Mouse (Mus musculus) kidney, adult 8-10 months (tissue): ENCODE measurements at regions not wholly inside any gene's neighbourhood (a gene's known extent, or its start where the extent isn't known, plus 50 kb on each side); places are given as distances from the start of the nearest gene placed in this dataset.
A peak's percentile ranks its signal among the peaks of the same experiment; 100 is the strongest.

Experiments
- DNase-seq, 2 experiments: peaks; one replicate each; pipeline ENCODE4 v3.0.0; 2022

DNA sequence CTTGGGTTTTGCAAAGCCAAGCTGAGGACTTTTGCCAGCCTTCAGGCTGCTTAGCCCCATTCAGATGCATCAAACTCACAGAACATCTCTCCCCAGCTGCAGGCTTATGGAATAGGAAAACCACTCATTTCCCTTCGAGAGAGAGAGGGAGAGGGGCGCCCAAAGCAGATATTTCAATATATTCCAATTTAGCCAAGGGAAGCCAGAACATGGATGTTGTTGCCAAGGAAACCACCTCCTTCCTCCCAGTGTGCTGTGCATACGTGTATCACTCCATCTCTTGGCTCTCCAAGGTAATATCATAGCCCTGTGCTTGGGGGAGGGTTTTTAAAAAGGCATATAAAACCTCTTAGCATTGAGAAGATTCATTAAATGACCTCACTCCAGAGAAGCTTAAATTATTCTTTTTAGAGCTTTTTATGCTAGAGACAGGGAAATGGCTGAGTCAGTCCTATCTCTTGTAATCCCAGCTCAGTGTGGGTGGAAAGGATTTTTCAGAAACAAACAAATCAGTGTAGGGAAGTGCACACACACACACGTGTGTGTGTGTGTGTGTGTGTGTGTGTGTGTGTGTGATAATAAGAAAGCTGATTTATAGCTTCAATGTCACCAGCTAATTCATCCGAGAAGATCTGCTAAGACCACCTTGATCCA, 245.1 kb downstream of the Rps24 start:
- DNase-seq = no peak

DNA sequence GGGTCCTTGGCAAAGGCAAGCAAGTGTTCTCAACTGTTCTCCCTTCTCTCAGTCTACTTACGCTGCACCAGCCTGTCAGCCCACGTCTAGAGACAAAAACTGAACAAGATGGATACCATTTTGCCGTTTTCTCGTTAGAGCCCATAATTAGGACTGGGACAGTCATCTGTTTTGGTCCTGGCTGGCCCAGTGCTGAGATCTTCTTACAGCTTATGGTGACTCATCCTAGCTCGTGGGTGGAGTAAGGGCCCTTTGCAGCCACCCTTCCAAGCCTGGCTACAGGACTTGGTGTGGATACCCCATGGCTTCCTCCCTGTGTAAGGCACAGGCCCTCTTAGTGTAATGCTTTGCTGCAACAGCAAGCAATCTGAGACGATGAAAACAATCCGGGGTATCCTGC, 246.4 kb downstream of the Rps24 start:
- no peak for DNase-seq

DNA sequence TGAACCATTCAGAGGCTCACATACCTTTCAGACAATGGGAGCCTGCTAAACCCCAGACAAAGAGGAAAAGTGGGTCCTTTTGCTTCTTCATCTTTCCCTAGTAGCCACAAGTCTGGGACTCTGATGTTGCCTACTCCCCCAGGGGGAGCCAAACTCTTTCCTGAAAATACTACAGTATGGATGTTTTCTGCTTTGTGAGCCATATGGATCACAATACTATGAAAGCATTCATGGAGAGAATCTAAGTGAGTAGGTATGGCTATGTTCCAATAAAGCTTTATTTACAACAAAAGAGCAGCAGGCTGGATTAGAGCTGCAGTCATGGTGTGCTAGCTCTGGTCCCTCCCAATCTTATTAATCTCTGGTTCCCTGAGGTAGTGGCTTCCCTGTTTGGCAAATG, 251.9 kb downstream of the Rps24 start:
- no peak for DNase-seq

DNA sequence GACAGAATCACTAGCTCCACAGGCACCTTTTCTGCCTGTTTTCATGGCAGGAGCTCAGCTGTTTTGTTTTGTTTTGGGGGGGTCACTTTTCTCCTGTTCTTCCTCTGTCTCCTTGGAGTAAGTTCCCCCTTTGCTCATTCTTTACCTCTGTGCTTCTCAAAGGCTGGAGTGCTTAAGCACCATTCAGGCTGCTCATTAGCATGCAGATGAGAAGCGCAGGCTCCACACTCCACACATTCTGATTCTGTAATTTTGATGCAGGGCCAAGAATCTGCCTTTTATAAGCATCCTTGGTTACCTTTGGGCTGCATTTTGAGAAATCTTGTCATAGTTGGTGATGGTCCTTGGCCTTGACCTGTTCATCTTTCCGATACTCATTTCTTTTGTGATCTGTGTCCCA, 257.5 kb downstream of the Rps24 start:
- no peak for DNase-seq

DNA sequence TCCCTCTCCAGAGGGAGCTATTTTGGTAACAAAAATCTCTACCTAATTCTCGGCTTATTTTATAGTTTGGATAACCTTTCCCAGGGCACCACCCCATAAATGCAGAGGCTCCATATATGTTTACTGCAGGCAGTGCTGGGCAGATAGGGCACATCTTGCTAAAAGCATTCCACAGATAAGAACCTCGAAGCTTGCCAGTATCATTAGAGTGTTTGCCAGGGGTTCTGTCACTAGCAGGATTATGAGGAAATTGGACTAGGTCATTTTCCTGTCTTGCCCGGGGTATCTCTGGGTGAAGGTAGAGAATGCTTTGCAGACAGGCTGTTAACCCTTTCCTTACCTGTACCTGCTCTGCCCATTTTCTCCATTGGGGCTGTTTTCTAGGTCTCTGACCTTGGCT, 258.8 kb downstream of the Rps24 start:
- no peak for DNase-seq

DNA sequence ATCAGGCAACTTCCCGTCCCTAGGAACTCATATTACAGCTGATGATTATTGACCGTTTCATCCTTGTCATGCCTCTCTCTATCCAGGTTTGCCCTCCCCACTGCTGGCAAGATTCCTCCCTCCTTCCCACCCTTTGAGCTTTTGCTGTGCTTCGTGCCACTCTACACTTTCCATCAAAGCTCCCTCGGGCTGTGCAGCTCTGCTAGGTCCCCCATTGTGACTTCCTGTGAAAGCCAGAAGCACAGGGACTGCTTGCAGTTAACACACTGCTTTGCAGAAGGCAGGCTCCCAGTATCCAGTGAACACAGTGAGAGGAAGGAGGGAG, 260.5 kb downstream of the Rps24 start:
- DNase-seq = no peak

DNA sequence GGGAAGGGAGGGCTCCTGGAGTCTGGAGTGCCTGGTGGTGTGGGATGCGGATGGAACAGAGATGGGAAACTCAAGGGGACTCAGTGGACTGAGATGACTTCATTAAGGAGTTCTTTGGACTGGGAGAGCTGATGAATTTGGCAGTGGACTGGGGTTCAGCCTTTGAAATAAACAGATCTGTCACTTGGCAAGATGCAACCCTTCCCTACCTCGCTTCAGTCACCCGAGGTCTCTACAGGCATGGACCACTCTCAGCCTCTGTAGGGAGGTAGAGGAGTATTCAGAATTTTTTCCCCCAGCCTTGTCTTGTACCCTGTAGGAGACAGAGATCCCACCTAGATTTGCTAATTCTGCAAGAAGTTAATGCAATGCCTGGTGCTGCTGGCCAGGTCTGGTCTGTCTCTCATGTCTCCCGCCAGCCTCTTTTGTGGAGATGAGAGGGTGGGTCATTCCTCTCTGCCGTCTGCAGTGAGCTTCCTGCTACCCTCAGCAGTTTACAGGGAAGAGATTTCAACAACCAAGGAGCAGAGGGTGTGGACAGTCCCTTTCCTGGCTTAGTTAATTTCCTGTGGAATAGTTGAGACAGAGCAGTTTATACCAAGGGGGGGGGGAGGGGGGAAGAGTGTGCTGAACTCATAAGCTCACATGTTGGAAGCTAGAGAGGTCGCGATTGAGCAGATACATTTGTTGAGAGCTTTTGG, 261.0 kb downstream of the Rps24 start:
- peak; percentile 11 to 33 for DNase-seq

DNA sequence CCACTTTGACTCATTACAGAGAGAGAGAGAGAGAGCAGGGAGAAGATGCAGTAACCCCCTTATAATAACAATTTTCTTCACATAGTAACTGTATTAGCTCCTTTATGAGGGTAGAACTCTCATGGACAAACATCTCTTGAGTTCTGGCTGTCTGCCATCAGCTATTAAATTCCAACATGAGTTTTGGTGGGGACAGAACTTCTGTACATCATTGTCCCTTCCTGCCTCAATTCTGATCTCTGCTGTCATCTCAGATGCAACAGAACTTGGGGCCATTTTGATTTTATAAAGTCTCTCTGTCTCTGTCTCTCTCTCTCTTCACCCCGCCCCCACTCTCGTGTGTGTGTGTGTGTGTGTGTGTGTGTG, 261.6 kb downstream of the Rps24 start:
- no peak for DNase-seq

DNA sequence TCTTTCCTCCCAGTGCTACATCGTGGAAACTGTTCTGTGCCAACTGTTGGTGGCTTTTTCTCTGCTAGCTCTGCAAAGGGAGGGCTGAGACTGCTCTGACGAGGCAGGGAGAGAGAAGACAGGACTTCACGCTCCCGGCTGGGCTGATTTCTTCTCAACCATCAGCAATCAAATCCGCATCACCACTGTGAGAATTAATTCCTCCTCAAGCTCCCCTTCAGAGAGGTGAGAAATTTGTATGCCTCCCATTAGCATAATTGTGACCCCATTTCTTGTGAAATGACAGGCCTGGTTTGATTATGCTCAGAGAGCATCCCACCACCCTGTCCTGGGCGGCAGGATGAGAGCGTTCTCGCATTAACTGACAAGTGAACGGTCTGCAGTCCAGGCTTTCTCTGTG, 262.4 kb downstream of the Rps24 start:
- DNase-seq = no peak

DNA sequence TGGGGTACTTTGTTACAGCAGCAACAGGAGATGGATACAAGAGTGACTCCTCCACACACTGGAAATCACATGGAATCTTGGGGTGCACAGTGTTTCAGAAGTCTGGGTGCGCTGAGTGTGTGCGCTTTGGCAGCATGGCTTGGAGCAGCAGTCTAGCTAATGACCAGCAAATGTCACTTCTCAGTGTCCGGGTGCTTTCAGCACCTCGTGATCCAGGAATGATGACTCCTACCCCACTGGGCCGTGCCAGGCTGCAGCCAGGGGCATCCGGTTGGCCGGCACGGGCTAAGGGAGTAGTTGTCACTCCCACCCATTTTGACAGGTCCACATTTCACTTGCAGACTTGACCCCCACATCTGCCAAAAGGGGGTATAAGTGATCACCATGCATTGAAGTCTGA, 264.3 kb downstream of the Rps24 start:
- DNase-seq = no peak

DNA sequence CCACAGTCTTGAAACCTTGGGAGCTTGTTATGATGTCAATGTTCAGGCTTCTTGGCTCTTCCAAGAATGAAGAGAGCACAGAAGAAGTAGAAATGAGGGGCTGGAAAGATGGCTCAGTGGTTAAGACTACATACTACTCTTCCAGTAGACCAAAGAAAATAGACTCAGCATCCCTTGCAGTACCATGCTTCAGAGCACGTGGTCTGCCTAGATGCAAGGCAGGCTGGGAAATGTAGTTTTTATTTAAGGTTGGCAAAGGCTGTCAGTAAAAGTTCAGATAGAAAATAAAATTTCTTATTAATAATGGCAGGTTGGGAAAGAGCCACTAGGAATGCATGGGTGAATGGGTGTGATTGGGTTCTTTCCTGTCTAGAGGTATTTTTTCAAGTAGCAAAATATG, 267.8 kb downstream of the Rps24 start:
- DNase-seq = no peak

DNA sequence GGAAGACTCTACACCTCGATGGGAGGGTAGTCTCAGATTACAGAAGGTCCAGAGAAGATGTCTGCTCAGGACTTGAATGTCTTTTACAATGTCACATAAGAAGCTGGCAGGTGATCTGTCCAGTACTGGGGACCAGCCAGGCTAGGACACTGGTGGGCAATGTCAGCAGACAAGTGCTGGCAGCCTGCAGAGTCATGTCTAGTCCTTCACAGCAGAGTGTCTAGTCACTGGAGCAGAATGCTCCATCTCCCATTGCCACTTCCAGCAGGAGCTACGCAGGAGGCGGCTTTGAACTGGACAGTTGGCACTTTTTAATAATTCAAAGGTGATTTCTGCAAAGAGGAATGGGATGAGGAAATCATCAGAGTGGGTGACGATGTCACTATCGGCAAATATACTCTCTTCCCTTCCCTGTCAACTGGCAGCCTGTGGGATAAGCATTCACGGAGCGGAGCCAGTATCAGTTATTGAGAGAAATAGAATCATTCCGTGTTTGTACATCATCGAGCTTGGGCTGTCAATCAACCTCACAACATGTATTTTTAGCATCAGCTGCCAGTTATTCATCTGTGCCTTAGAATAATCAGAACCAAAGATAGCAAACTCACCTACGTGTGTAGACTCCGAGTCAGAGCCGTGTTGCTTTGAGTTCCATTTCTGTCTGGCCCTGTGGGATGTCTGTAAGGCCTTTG, 268.6 kb downstream of the Rps24 start:
- no peak for DNase-seq

DNA sequence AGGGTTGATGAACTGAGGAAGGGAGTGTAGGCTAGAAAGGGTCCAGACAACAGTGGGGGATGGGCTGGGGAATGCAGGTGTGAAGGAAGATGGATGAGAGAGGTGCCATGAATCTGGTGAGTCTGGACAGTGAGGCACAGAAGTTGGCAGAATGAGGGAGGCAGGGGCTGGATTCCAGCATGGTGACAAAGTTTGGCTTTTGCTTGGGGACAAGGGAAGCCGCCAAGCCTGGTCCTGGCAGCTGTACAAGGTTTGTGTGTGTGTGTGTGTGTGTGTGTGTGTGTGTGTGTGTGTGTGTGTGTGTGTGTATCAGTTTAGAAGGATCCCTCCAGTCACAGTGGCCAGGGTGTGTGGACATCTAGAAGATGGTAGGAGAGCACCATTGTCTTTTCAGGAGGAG, 270.4 kb downstream of the Rps24 start:
- no peak for DNase-seq

DNA sequence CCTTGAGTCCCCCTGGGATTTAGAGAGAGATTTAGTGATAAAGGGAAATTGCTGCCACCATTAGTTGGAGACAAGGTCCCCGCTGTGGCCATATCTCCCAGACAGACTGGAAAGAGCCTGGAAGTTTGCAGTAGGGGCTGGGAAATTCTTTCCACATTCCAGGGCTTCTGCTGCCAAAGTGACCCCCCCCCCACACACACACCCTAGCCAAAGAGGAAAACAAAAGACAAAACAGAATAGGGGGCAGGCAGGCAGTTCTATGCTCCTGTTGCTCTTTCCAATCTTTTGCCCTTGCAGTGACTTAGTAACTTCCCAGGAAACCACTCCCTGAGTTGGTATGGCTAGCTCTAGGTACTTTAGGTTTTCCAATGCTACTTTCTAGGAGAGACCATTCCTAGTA, 270.9 kb downstream of the Rps24 start:
- DNase-seq = no peak

DNA sequence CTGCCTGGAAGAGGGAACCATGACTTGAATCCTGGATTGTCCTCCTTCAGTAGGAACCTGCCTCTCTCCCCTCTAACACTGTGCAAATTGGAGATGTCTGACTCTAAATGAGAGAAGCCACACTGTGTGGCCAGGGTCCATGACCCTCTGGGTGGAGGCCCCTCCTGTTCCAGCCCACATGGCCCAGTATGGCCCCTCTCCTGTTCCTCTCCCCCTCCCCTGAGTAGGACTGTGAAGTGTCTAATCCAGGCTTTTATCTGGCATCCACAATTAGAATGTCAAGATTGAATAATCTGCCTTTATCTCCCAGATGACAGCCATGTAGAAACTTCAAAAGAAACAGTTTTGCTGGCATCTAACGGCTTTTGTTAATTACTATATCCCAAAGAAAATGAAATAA, 274.0 kb downstream of the Rps24 start:
- DNase-seq = no peak

DNA sequence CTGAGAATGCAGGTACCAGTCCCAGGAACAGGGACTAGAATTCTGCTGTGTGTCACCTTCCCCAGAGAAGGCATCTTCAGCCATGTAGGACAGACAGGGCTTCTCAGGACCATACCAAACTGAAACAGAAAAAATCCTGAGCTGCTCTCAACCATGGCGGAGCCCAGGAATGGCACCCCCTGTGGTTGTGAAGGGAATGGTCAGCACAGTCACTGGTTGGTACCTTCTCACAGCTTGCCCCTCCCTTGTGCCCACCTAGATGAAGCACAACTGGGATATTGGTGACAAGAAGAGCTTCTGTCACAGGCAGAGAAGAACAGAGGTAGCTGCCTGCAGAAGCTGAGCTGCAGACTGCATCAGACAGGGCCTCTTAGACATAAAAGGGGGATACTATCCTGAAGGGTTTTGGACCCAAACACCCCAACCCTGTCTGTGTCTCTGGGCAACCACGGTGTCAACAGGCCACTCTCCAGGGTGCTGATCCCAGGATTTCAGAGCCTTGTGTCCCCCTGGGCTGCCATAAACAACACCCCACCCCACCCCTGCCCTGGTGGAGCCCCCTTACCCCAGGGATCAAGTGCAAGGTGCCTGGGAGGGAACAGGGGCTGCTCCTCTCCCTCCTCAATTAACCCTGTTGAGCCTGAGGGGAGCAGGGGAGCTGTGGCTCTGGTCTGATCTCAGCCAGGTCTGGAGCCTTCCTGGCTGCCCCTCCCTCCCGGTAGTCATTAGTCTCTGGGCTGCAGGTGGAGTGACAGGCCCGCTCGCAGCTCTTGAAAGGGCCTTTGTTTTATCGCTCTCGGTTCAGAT, 275.7 kb downstream of the Rps24 start:
- DNase-seq = no peak

DNA sequence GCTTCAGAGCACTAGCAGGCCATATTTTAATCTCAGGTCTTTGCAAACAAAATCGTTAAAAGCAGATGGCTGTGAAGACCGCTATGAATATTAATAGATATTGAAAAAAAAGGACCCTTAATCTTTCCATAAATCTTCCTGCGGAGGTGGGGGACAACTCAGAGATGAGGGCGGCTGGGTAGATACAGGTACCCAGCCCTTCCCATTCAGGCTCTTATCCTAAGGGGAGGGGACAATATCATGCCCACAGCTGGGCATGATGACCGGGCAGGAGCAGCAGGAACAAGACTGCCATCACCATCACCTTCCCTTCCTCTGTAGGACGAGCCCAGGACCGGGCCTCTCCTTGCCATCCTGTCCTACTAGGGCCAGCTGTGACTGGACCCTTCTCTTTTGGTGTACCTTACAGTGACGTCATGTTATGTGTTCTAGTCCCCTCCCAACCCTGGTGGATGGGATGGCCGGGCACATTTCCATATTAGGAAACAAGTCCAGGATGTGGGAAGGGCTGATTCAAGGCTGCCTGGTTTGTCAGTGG, 276.4 kb downstream of the Rps24 start:
- DNase-seq = no peak

DNA sequence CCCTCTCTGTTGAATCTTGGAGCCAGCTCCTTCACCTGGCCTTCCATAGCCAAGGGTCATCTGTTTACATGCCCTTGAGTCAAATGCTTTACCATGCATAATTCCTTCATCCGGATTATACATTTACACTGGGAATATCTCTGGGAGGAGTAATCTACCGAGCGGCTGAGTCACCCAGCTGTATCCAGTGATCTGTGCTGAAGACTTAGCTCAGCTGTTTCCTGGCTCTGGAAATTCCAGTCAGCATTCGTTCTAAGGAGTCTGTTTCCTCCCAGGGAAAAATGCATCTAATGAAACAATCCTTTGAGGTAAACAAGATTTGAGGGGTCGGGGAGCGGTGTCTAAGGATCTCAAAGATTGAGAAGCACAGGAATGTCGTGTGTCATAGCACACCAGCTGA, 276.9 kb downstream of the Rps24 start:
- no peak for DNase-seq

DNA sequence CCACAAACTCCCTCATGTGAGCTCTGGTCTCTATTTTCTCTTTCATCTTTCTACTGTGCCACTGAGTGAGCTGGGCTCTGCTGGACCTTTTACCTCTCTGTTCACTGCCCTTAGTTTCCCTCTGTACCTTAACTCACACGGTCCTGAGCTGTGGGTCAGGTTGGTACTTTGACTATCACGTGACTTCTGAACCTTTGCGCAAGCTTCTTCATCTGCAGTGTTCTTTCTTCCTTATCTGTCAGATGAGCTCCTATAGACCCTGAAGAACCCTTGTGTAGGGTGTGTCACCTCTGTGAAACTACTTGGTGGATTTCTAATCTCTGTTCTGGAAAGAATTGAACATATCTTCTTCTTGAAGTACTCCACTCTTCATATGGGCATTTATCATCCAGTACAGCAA, 279.3 kb downstream of the Rps24 start:
- DNase-seq = no peak

DNA sequence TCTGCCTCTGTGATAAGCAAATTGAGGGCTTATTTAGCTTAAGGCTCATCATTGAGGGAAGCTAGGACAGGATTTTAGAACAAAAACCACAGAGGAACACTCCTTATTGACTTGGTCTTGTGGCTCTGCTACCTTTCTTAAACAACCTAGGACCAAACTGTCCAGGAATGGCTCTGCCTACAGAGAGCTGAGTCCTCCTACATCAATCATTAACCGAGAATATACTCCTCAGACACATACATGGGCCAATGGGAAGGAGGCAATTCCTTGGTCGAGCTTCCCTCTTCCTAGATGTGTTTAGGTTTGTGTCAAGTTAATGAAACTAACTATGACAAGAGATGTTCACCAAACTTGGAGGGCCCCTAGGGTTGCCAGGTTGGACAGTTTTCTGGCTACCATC, 279.8 kb downstream of the Rps24 start:
- DNase-seq = no peak

DNA sequence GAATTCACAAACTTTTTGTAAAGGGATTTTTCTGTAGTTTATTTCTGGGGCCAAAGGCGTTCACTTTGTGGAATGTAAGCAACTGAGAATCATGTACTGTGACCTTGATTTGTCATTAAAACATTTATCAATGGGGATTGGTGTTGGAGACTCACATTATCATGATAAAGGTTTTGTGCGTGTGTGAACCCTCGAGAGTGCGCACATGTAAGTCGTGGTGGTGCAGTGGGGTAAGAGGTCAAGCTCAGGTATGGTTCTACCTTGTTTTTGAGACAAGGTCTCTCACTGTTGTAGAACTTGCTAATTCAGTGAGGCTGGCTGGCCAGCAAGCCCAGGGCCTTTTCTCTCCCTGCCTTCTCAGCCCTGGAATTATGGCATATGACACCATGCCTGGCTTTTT, 280.4 kb downstream of the Rps24 start:
- DNase-seq = no peak

DNA sequence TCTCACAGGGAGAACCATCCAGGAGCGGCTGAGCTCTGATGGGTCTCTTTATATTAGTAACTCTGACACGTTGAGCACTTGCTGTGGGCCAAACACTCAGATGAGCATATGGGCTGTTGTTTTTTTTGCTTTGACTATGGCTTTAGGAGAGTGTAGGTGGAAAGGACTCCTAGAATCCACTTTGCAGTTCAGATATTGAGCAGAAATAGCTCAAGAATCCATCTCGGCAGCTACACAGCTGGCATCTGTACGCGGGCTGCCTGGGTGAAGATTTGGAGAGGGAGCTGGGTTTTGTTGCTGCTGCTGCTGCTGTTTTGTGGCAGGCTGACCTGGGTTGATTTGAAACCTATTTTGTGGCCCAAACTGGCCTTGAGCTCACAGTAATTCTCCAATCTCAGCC, 281.0 kb downstream of the Rps24 start:
- no peak for DNase-seq

DNA sequence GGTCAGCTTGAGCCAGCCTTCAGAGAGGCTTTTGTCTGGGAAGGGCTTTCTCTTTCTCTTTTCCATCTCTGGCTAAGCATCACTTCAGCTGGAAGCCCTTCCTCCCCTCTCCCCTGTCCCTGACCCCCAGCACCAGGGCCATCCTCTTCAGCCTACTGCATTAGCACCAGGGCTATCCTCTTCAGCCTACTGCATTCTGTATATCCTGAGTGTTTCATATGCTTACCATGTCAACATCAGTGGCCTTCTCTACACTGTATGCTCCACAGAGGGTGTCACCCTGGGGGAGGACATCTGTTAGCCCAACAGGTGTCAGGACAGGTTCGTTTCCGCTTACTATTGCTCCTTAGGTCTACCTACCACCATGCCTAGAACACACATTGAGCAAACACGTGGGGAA, 282.5 kb downstream of the Rps24 start:
- DNase-seq = no peak
